Mouse (Mus musculus): ENCODE data around the gene Ndufa13. TPM values are rescaled to one million over a fixed set of nuclear protein-coding genes. Genes with fewer than 3 reads are reported as not detected.

The Ndufa13 gene
- polyA plus RNA-seq, 1 experiment from 2014 or later = 446 TPM

DNA sequence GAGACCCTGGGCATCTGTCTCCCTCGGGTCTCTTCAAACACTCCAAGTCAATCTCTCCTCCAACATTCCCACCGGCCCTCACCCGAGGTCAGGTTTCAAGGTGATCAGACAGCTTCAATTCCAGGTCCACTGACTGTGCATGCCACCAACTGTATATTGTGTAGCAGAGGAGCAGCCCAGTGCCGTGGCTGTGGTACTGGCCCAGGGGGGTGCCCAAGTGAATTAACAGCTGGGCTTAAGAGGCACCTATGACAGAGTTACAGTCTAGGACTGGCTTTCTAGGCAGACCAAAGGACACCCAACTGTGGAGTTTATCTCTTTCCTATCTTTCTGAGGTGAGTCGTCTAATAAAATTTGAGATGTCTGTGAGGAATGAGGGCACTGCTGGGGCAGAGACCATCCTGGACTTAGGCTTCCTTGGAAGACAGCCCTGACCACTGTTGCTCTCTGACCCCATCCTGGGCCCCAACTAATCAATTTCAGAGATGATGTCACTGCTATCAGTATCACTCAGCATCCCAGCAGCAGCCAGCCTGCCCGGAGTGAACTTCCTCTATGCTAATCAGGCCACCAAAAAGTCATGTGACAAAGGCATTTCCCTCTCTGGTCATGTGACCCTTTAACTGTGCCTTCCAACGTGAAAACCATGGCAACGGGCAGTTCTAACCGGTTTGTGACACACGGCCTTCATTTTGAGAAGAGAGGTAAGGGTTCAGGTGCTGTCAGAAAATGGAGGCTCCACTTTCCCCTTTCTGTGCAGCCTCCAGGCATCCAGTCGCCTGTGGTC, 17.7 kb upstream of the Ndufa13 start:
- no peak overlapping the region; the same call in 1 of the 2 replicates for H3K9ac ChIP-seq (ENCODE audit: low read length)
- H3K9me3 ChIP-seq (ENCODE audit: control insufficient read depth, low read length) = no peaks in the 10 kb centered on the region
- peak; percentile 29; the same call in 1 of the 2 replicates for ATAC-seq (ENCODE audit: insufficient number of reproducible peaks, insufficient read depth, low FRiP score, low read depth)
- H3K4me2 ChIP-seq (ENCODE audit: low read length) = peak overlapping the region; percentile 16; the same call in 1 of the 2 replicates
- H3K4me1 ChIP-seq (ENCODE audit: control insufficient read depth in 2 of 2, insufficient read depth in 2 of 2, low read length in 2 of 2) = peaks cover 30 to 45% of the 10 kb centered on the region in 2 experiments
- peaks cover 32% of the 10 kb centered on the region for H3K36me3 ChIP-seq (ENCODE audit: control insufficient read depth, insufficient read depth, low read length)
- 35% methylated on average over 11 of the region's 11 CpGs for WGBS
- H3K27me3 ChIP-seq (ENCODE audit: control insufficient read depth, insufficient read depth, low read length) = no peaks in the 10 kb centered on the region
- H3K27ac ChIP-seq (replicated peaks in 1 of 2; ENCODE audit: control insufficient read depth in 1 of 2, insufficient read depth in 1 of 2, low read depth in 2 of 2, low read length in 2 of 2) = peak overlapping the region; percentile 10 to 58; a peak in 2 of 4 replicates
- H3K4me3 ChIP-seq (ENCODE audit: control insufficient read depth in 1 of 2, insufficient read depth in 1 of 2, low read depth in 1 of 2, low read length in 2 of 2) = no peak overlapping the region

DNA sequence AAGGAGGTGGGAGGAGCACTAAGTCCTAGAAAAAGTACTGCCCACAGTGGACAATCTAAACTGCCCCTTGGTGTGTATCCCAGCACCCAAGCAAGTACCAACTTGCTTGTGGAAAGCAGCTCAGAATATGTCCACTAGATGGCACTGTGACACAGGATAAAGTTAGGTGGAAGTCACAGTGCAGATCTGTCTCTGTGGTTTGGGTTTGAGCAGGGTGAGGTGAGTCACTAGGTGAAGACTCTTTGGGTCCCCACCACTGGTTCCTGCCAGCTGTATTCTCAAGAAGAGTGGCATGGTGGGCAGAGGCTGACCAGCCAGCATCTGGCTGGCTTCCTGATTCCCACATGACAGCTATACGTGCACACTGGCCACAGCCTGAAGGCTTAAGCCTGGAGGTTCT, 16.7 kb upstream of the Ndufa13 start:
- ATAC-seq (ENCODE audit: insufficient number of reproducible peaks, insufficient read depth, low FRiP score, low read depth) = peak; percentile 11; the same call in 1 of the 2 replicates
- Histone ChIP-seq H3K9ac (ENCODE audit: low read length) (no peak overlapping the region), H3K36me3 (ENCODE audit: control insufficient read depth, insufficient read depth, low read length) (peaks cover 42% of the 10 kb centered on the region), H3K9me3 (ENCODE audit: control insufficient read depth, low read length) (no peaks in the 10 kb centered on the region), H3K27ac (replicated peaks in 1 of 2; ENCODE audit: control insufficient read depth in 1 of 2, insufficient read depth in 1 of 2, low read depth in 2 of 2, low read length in 2 of 2) (peak overlapping the region in 1 of 2 experiments; percentile 16; a peak in 1 of 4 replicates), H3K4me2 (ENCODE audit: low read length) (no peak overlapping the region), H3K27me3 (ENCODE audit: control insufficient read depth, insufficient read depth, low read length) (no peaks in the 10 kb centered on the region), H3K4me3 (ENCODE audit: control insufficient read depth in 1 of 2, insufficient read depth in 1 of 2, low read depth in 1 of 2, low read length in 2 of 2) (no peak overlapping the region), H3K4me1 (ENCODE audit: control insufficient read depth in 2 of 2, insufficient read depth in 2 of 2, low read length in 2 of 2) (peaks cover 35 to 52% of the 10 kb centered on the region in 2 experiments)
- 63% methylated on average over 1 of the region's 1 CpGs for WGBS

DNA sequence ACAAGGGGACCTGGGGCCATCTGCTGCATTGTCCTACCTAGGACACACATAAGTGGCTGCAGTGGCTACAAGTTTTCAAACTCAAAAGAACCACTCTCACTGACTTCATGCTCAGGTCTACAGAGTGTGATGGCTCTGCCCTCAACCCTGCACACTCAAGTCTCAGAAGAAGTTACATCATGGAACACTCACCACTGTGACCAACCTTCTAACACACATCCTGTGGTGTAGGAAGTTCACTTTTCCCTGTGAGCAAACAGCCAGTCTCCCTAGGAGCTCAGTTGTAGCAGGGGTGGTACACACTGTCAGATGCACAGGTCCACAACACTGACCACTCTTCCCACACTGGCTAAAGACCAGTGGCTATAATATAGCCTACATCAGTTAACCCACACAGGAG, 16.1 kb upstream of the Ndufa13 start:
- Histone ChIP-seq H3K27ac (replicated peaks in 1 of 2; ENCODE audit: control insufficient read depth in 1 of 2, insufficient read depth in 1 of 2, low read depth in 2 of 2, low read length in 2 of 2) (no peak overlapping the region), H3K4me2 (ENCODE audit: low read length) (no peak overlapping the region), H3K27me3 (ENCODE audit: control insufficient read depth, insufficient read depth, low read length) (no peaks in the 10 kb centered on the region), H3K4me3 (ENCODE audit: control insufficient read depth in 1 of 2, insufficient read depth in 1 of 2, low read depth in 1 of 2, low read length in 2 of 2) (no peak overlapping the region), H3K36me3 (ENCODE audit: control insufficient read depth, insufficient read depth, low read length) (peaks cover 47% of the 10 kb centered on the region), H3K9me3 (ENCODE audit: control insufficient read depth, low read length) (no peaks in the 10 kb centered on the region), H3K9ac (ENCODE audit: low read length) (no peak overlapping the region), H3K4me1 (ENCODE audit: control insufficient read depth in 2 of 2, insufficient read depth in 2 of 2, low read length in 2 of 2) (peaks cover 31 to 47% of the 10 kb centered on the region in 2 experiments)
- no peak for ATAC-seq (ENCODE audit: insufficient number of reproducible peaks, insufficient read depth, low FRiP score, low read depth)

DNA sequence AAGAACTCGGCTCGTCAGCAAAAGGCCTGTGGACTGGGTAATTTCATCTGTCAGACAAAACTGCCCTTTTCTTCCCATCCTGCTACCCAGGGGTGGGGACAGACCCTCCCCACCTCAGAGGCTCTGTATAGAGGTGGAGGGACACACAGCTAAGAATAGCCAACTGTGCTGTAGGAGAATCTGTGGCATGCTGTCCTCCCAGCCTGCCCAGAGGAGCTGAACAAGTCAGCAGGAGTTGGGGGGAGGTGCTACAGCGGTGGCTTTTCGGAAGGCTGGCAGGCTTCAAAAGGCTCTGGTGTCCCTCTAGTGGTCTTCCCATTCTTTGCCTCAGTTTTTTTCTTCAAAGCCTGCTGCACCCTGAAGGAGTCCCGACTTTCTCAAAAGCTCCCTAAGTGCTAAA, 13.4 kb upstream of the Ndufa13 start:
- no peak overlapping the region for H3K4me2 ChIP-seq (ENCODE audit: low read length)
- H3K9ac ChIP-seq (ENCODE audit: low read length) = peak overlapping the region; percentile 43; the same call in 1 of the 2 replicates

DNA sequence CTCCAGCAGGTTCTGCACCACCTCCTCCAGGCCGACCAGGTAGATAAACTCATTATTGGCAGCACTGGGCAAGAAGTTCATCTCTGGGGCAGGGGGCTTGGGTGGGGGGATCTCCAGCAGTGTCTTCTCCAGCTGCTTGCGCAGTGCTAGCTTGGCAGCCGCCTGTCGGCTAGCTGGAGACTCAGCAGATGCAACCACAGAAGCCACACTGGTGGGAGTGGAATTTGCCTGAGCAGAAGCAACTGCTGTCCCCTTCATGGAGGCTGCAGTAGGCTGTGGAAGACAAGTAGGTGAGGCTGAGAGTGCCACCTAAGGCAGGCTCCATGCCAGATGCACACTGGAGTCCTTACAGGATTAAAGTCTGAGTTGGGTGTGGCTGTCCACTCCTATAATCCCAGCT, 12.2 kb upstream of the Ndufa13 start:
- no peaks in the 10 kb centered on the region for H3K9me3 ChIP-seq (ENCODE audit: control insufficient read depth, low read length)
- ATAC-seq (ENCODE audit: insufficient number of reproducible peaks, insufficient read depth, low FRiP score, low read depth) = no peak
- H3K4me1 ChIP-seq (ENCODE audit: control insufficient read depth in 2 of 2, insufficient read depth in 2 of 2, low read length in 2 of 2) = peaks cover 18 to 25% of the 10 kb centered on the region in 2 experiments
- H3K36me3 ChIP-seq (ENCODE audit: control insufficient read depth, insufficient read depth, low read length) = peaks cover 87% of the 10 kb centered on the region
- 73% methylated on average over 4 of the region's 4 CpGs for WGBS
- no peaks in the 10 kb centered on the region for H3K27me3 ChIP-seq (ENCODE audit: control insufficient read depth, insufficient read depth, low read length)
- no peak overlapping the region for H3K4me3 ChIP-seq (ENCODE audit: control insufficient read depth in 1 of 2, insufficient read depth in 1 of 2, low read depth in 1 of 2, low read length in 2 of 2)
- peak overlapping the region; percentile 40; the same call in 1 of the 2 replicates for H3K9ac ChIP-seq (ENCODE audit: low read length)
- no peak overlapping the region for H3K4me2 ChIP-seq (ENCODE audit: low read length)
- H3K27ac ChIP-seq (replicated peaks in 1 of 2; ENCODE audit: control insufficient read depth in 1 of 2, insufficient read depth in 1 of 2, low read depth in 2 of 2, low read length in 2 of 2) = peak overlapping the region; percentile 86 to 91; a peak in 3 of 4 replicates

More for the DNA sequence above, 13.4 kb upstream of the Ndufa13 start:
- Histone ChIP-seq H3K36me3 (ENCODE audit: control insufficient read depth, insufficient read depth, low read length) (peaks cover 75% of the 10 kb centered on the region), H3K27ac (replicated peaks in 1 of 2; ENCODE audit: control insufficient read depth in 1 of 2, insufficient read depth in 1 of 2, low read depth in 2 of 2, low read length in 2 of 2) (peak overlapping the region; percentile 86 to 91), H3K4me1 (ENCODE audit: control insufficient read depth in 2 of 2, insufficient read depth in 2 of 2, low read length in 2 of 2) (peaks cover 25 to 37% of the 10 kb centered on the region in 2 experiments), H3K27me3 (ENCODE audit: control insufficient read depth, insufficient read depth, low read length) (no peaks in the 10 kb centered on the region), H3K9me3 (ENCODE audit: control insufficient read depth, low read length) (no peaks in the 10 kb centered on the region), H3K4me3 (ENCODE audit: control insufficient read depth in 1 of 2, insufficient read depth in 1 of 2, low read depth in 1 of 2, low read length in 2 of 2) (no peak overlapping the region)
- peak; percentile 70 for ATAC-seq (ENCODE audit: insufficient number of reproducible peaks, insufficient read depth, low FRiP score, low read depth)
- 19% methylated on average over 5 of the region's 5 CpGs for WGBS

DNA sequence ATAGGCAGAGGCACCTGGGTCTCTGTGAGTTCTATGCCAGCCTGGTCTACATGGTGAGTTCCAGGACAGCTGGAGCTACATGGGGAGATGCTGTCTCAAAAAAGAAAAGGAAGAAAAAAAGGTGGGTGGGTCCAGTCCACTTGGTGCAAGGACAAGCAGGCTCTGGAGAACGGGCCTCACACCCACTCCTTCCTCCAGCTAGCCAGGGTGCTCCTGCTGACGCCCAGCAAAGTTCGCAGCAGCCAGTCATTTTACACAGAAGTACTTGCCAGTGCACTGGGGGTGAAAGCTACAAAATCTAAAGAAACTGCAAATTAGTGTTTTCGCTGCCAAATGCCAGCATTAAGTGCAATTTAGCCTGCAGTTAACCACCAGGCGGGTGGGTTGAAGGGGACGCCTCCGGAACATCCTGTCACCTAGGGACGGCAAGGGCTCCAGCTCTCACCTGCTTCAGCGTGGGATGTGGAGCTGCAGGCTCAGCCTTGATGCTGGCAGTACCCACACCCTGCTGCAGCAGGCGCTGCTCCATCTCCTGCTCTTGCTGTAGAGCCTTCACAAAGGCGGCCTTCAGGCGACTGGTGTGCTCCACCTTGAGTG, 10.2 kb upstream of the Ndufa13 start:
- no peak overlapping the region for H3K4me3 ChIP-seq (ENCODE audit: control insufficient read depth in 1 of 2, insufficient read depth in 1 of 2, low read depth in 1 of 2, low read length in 2 of 2)
- no peak overlapping the region for H3K4me2 ChIP-seq (ENCODE audit: low read length)
- 89% methylated on average over 12 of the region's 12 CpGs for WGBS
- peaks cover 100% of the 10 kb centered on the region for H3K36me3 ChIP-seq (ENCODE audit: control insufficient read depth, insufficient read depth, low read length)
- peaks cover 16 to 20% of the 10 kb centered on the region in 2 experiments for H3K4me1 ChIP-seq (ENCODE audit: control insufficient read depth in 2 of 2, insufficient read depth in 2 of 2, low read length in 2 of 2)
- ATAC-seq (ENCODE audit: insufficient number of reproducible peaks, insufficient read depth, low FRiP score, low read depth) = no peak
- H3K9me3 ChIP-seq (ENCODE audit: control insufficient read depth, low read length) = no peaks in the 10 kb centered on the region
- H3K27ac ChIP-seq (replicated peaks in 1 of 2; ENCODE audit: control insufficient read depth in 1 of 2, insufficient read depth in 1 of 2, low read depth in 2 of 2, low read length in 2 of 2) = no peak overlapping the region
- H3K9ac ChIP-seq (ENCODE audit: low read length) = no peak overlapping the region
- no peaks in the 10 kb centered on the region for H3K27me3 ChIP-seq (ENCODE audit: control insufficient read depth, insufficient read depth, low read length)

DNA sequence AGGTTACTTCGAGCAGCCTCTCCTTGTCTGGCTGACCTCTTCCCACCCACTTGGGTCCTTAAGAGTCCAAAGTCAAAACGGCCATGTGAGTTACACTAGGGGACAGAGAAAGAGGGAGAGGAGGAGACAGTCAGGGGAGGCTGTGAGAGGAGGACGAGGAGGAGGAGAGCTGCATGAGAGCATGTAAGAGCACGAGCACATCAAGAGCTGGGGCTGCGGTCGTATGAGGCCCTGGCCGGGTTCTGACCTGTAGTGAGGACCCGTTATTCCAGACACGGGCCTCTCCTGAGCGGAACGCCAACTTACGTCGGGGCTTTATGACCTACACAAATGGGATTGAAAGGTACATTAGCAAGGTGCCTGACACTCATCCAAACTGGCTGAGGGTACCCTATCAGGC, 9.6 kb upstream of the Ndufa13 start:
- Histone ChIP-seq H3K9ac (ENCODE audit: low read length) (no peak overlapping the region), H3K36me3 (ENCODE audit: control insufficient read depth, insufficient read depth, low read length) (peaks cover 98% of the 10 kb centered on the region), H3K27ac (replicated peaks in 1 of 2; ENCODE audit: control insufficient read depth in 1 of 2, insufficient read depth in 1 of 2, low read depth in 2 of 2, low read length in 2 of 2) (no peak overlapping the region), H3K27me3 (ENCODE audit: control insufficient read depth, insufficient read depth, low read length) (no peaks in the 10 kb centered on the region), H3K4me1 (ENCODE audit: control insufficient read depth in 2 of 2, insufficient read depth in 2 of 2, low read length in 2 of 2) (peaks cover 16 to 20% of the 10 kb centered on the region in 2 experiments), H3K4me3 (ENCODE audit: control insufficient read depth in 1 of 2, insufficient read depth in 1 of 2, low read depth in 1 of 2, low read length in 2 of 2) (no peak overlapping the region), H3K9me3 (ENCODE audit: control insufficient read depth, low read length) (no peaks in the 10 kb centered on the region), H3K4me2 (ENCODE audit: low read length) (no peak overlapping the region)
- no peak for ATAC-seq (ENCODE audit: insufficient number of reproducible peaks, insufficient read depth, low FRiP score, low read depth)
- 90% methylated on average over 13 of the region's 13 CpGs for WGBS
